Mouse (Mus musculus) monocyte, adult 5-6 weeks (primary cell): Measurements from ENCODE around the gene Csrnp3. TPM values are rescaled to one million over a fixed set of nuclear protein-coding genes. Genes with fewer than 3 reads are reported as not detected.

Source experiments
- ATAC-seq: fragments of 153-309, 156-312 bp; replicated peaks from 2 replicates; pipeline ENCODE4 v1.8.0; 2017; ENCODE audit warnings: mild to moderate bottlenecking; ENCODE audit not compliant: low TSS enrichment, insufficient number of reproducible peaks, severe bottlenecking, poor library complexity, low FRiP score
- total RNA-seq: library from RNA; stranded (forward); fragments of 200-1000, 200-491, 200-594 nt; gene quantifications from 3 replicates; pipeline ENCODE4 v1.2.3, GENCODE M21; 2017

Gene Csrnp3
- total RNA-seq, 1 experiment from 2014 or later, result not detected

DNA sequence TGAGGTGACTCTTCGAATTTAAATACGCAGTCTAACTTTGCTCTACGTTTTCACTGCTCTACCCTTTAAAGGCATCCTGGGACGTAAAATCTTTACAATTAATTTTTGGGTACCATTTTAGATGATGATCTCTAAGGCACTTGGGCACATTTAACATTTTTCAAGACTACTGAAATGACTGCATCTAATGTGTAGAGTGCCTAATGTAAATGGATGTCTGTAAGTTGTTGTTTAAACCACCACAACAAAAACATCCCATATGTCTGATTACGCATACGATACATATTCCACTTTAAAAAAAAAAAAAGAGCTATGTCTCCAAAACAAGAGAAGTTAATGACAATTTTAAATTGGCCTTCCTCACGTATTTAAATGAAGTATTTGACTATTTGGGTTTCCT, 85.7 kb downstream of the Csrnp3 start:
- ATAC-seq, result no peak

DNA sequence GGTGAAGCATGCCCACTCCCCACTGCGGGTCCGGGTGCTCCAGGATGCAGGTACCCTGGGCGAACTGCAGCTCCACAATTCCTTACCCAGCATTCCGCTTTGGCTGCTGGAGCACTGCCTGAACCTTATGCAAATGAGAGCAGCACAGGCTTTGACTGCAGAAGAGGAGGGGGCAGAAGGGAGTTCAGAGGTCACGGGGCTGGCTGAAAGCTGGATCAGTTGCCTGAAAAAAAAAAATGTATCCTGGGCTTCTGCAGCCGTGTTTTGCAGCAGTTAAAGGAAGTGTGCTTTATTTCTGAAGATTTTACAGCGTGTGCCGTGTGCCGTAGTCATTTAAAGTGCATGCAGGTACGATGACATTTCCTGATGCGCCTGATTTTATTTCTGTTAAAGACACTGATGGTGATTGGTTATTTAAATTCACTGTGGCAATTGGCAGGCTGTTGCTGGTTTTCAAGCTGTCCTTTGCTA, 86.3 kb downstream of the Csrnp3 start:
- no peak for ATAC-seq

DNA sequence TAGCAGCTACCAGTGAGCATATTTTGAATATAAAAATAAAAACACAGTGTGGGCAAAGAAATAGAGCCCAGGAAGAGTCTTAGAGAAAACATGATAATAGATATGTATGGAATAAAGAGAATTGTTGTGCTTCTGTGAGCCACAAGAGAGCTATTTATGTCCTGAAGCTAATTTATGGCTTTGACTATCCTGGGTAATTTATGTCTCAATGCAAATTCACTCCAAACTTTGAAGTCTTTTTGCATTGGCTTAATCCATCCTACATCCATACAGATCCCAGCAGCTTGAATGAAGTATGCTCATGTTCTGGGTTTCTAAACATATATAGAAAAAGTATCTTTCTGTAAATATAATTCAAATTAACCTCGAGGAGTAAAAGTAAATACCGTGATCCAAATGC, 88.5 kb downstream of the Csrnp3 start:
- no peak for ATAC-seq

DNA sequence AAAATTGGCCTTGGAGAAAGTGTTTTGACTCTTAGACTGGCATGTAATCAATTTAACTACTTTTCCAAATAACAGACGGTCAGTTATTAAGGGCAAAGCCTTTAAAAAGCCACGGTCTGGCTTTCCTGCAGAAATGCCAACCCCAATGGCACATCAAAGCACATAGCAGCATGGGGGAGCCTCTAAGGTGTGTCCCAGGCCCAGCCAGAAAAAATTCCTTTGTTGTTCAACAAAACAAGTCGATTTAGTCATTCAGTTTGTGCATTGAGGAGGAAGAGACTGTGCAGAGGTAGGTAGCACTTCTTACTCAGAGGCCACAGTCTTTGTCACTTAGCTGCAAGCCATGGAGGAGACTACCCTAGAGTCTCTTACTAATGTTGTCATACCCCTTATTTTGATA, 93.3 kb downstream of the Csrnp3 start:
- ATAC-seq, result no peak

DNA sequence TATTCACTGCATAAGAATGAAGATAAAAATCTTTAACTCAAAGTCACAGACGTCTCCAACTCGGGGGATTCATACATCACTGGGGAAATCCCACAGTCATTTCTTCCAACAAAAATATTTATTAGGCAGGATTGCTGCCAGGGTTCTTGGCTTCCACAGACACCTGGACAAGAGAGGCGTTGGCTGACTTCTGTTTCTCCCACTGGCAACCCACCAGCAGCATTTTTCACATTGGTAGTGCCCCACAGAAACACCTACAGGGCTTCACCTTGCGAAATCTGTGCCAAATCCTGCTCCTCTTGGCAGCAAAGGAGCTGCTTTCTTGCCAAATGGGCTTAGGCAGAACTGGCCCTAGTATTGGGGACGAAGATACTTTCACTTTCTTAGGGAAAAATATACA, 94.8 kb downstream of the Csrnp3 start:
- ATAC-seq, result no peak

DNA sequence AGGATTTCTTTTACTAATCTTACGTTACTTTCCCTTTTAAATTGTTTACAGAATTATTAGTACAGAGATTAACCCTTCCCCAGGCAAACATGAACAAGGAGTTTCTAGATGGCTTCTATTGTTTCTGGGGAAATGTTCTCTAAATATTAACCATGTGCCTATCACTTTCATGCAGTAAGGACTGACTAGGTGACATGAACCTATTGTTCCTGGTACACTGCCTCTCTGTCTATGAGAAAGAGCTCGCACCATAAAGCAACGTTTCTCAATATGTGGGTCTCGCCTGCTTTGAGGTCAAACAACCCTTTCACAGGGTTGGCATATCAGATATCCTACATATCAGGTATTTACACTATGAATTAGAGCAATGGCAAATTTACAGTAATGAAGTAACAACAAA, 96.8 kb downstream of the Csrnp3 start:
- ATAC-seq, result no peak

DNA sequence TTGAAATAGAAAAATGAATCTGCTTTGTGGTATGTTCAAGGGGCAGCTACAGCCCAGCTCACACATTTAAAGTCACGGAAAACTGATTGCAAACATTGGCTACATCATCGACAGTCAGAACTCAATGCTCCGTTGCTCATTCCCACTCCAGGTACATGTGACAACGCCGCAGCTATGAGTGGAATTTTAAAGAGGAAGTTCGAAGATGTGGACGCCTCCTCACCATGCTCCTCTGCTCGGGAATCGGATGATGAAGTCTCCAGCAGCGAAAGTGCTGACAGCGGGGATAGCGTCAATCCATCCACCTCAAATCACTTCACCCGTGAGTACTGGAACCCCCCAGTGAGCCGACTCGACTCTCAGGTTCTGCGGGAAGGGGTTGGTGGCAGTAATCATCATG, 103.2 kb downstream of the Csrnp3 start:
- no peak for ATAC-seq

DNA sequence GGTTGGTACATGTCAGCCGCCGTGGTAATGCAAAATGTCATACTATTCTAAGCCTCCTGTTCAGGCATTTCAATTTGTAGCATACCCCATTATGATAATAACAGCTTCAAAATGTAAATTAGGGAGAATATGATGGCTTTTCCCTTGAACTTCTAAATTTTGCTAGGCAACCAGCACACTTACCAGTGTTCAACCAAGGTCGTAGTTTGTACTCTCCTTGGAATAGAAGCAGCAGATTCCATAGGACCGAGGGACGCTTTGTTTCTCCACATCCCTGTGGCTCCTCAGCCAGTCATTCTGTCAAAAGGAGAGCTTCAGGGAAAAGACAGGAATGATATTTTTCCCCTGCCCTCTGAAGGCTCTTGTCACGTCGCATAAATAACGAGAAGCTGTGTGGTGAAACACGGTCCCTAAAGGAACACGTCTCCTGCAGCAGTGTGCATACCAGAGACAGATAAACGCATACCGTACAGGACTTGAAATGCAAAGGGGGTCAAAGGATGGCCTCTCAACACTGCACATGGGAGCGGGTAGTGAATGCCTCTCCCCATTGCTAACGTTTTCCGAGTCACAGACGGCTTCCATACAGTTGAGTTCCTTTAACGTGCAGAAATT, 108.3 kb downstream of the Csrnp3 start:
- ATAC-seq, result no peak

DNA sequence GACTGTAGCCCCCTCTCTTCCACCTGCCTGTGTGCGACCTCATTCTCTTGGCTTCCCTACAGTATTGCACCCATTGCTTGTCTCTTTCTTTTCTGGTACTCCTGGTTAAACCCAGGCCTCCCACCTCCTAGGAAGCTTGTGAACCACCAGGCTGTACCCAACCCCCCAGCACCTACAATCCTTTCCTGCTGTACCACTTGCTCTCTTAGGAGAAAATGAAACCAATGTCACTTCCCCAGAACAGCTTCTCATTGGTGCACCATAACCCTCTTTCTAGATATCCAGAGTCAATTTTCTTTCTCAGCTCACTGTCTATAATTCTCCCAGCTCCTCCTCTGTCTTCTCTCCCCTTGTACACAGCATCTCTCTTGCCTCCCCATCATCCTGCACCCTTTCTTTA, 110.2 kb downstream of the Csrnp3 start:
- ATAC-seq, result no peak

DNA sequence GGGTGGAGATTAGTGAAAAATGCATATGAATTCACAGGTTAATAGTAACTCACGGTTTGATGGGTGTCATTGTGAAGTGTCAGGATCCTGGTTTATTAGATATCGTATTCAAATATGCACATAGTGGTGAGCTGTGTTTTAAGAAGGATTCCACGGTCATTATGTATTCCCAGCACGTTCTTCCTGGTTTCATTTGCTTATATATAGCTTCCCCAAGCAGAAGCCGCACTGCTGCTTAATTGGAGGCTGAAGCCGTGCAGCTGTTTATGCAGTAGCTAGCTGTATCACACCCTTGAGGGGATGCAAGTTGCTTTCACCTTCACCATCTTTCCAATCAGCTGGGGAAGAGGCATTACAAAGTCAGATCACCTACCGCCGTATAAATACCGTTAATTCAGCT, 111.2 kb downstream of the Csrnp3 start:
- no peak for ATAC-seq

DNA sequence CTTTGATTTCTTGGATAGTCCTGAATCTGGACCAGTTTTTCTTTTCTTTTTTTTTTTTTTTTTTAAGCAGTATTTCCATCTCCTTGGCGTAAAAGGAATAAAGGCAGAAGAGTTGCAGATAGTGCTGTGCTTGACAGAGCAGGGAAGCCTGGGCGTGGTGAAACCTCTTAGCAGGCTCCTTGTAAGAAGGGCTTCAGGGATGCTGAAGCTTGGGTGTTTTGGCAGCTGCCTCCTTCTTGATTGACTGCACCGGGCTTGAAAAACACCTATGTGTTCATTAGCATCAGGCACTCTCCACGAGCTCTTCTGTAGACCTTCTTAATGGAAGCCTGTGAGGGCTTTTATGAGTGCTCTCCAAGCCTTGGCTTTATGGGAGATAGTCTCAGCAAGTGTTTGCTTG, 117.9 kb downstream of the Csrnp3 start:
- no peak for ATAC-seq

DNA sequence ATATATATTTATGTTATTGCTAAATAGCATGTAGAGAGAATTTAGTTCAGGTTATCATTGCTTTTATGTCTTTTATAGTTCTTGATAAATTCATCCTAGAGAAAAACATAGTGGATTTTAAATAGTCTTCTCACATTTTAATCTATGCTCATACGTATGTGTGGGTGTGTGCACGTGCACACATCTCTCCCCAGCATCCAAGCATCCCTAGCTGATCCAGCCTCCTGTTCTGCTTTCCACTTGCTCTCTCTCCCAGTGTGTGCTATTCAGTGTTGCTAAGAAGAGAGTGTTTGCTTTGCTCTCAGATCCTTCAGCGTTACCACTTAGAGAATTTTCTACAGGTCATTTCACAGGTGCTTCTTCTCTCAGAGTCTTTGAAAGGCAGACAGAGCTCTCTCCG, 123.2 kb downstream of the Csrnp3 start:
- ATAC-seq, result no peak

DNA sequence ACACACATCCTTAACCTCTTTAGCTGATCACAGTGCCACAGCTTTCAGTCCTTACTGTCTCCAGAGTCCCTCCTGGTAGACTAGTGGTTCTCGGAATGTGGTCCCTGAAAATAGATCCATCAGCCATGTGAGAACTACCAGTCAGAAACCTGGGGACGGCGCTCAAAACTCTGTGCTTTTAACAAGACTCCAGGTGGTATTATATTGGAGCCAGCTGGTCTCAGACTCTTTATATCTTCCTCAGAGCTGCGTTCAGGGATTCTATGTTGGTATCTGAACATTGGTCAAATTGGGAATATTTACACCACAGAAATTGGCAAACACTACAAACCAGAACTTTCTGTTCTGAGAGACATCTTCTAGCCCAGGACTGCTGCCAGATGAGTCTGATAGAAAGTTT, 128.3 kb downstream of the Csrnp3 start:
- no peak for ATAC-seq

DNA sequence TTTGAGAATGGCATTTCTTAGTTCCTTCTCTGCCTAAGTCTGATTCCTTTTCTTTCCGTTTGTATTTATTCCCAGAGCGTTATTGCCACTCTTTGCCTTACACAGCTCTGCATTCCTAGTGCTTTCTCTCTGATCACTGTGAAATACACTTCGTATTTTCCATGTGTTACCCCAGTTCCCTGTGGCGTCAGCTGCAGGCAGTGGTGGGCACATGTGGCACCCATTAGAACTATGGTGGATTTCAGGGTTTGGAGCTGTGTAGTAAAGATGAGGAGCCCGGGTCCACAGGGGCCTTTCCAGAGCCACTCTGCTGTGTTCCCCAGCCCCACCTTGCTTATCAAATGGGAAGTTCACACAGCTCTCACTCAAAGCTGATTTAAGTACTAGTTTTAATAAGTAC, 129.8 kb downstream of the Csrnp3 start:
- ATAC-seq, result no peak

DNA sequence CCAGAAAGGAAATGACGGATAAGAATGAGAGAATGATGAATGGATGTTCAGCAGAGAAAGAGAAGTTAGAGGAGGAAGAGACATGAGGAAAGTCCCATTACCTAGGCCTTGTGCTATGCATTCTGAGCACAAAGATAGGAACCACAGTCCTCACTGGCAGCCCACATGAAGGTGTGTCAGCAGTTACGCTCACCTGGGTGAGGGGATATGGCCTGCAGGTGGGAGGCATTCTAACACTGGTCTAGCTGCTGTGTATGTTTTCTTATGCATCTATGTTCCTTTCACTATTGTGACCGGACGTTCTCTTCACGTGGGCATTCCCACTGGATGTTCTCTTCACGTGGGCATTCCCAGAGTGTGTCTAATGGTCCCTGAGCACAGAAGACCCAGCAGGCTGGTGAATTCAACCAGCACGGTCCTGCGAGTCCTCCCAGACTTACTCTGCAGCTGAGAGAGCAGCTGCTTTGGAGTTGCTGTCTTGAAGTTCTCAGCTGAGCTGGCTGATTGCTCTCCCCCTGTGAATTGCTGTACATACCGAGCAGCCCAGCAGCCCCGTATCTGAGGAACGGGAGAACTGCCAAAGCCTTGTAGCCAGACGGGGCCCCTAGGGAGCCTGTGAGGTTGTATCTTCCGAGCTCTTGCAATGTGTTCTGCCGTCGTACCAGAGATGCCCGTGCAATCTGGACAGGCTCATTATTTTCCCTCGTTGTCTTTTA, 133.9 kb downstream of the Csrnp3 start:
- ATAC-seq, result no peak

DNA sequence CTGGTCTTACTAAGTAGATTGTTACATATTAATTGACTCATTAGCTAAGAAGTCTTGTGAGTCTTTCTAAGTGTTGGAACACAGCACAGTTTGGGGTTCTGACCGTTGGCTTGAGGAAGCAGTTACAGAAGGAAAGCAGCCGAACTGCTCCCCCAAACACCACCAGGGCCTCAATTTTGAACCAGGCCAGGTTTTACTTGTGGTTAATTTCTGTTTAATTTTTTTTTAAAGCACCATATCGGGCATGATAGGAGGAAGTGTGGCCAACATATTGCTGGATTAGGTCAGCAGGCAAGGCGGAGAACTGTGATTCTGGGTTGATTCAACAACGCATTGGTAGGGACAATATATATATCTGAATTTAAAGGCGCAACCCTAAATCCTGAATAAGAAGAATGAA, 135.9 kb downstream of the Csrnp3 start:
- ATAC-seq, result no peak

DNA sequence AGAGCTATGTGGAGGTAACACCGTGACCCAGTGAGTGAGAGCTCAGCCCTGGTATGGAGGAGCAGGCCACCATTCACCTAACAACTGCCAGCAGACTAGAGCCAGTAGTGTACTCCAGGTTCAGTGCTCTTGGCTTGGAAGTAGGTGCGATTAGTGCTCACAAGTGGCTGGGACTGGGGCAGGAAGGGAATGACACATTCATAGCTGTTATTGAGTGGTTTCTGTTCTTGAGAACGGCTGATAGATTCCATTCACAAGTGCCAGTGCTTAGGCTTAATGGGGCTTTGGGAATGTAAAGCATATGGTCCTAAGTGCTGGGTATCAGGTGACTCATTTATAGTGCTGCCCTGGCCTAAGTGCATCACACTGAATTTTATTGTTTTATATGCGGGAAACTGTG, 136.4 kb downstream of the Csrnp3 start:
- ATAC-seq, result no peak

DNA sequence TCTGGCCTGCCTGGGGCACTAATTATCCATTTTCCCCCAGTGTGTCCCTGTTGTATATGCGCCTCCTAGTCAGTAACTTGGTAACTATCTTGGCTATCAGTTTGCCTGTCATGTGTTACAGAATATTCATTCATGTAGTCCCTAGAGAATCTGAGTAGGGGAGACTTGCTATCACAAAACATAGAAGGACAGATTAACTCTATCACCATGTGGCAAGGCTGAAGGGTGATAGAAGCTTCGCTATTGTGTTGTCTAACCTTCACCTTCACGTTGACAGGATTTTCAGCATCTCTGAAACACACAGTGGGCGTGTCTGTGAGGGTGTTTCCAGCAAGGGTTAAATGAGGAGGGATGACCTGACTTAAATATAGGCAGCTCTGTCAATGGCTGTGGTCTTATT, 140.1 kb downstream of the Csrnp3 start:
- no peak for ATAC-seq

DNA sequence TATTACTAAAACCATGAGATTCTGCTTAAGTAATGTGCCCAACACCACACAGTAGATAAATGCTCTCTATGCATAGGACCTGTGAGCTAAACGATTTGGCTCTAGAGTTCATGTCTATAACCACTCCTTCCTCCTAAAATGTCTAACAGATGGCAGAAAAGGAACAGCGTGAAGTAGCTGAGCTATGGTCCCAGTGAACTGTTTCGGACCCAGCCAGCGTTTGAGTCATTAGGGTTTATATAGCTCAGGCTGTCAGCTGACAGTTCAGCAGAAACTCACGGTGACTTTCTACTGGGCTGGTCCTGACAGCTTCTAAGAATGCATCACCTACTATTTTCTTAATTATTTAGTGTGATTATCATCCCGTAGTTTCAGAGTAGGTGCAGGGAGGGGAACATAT, 141.5 kb downstream of the Csrnp3 start:
- ATAC-seq, result no peak

DNA sequence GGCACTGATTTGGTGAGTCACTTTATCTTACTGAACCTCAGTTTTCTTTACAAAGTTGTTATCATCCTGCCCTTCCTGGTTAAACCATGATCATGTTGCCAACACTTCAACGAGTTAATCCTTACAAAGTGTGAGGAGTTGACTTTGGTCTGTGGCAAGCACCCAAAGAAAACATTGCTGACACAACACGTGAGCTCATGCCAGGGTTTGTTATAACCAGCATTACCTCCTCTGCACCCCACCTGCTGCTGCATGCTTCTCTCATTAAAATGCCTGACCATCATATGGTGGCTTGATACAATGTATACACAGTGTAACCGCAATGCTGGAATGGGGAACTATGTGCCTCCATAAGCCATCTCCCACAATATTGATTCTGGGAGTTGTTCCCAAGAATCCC, 142.0 kb downstream of the Csrnp3 start:
- ATAC-seq, result no peak

DNA sequence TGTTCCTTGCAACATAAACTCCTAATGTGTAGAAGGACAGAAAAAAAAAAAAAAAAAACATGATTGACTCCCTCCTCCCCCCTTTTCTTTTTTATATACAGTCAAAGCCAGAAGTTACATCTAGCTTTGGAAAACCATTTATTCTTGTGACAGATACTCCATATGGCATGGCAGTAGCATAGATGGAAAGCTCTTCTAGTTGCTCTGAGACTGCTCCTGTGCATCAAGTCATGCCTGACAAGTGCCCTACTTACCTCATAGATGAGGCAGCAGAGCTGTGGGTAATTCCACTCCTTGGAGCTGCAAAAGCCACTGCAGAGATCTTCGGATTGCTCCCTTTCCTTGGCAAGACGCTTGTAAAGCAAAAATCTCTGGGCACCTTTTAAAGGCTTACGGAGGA, 143.2 kb downstream of the Csrnp3 start:
- no peak for ATAC-seq
